Mouse (Mus musculus): Measurements from ENCODE around the gene Sdk2. TPM values are rescaled to one million over a fixed set of nuclear protein-coding genes. Genes with fewer than 3 reads are reported as not detected.

Gene Sdk2
- total RNA-seq, 2 experiments from 2014 or later = 27.6 to 30.6 TPM

- intact Hi-C loops (cut with DNase I) = no loop called here
- no peak overlapping the region for H3K27ac ChIP-seq
- DNase-seq (ENCODE audit: extremely low spot score in 1 of 2, low spot score in 2 of 2) = no peak
- no peak overlapping the region for H3K4me3 ChIP-seq
- no peak for TF ChIP-seq CTCF (IDR thresholded peaks at IDR 0.05)
These were observed 326.7 kb downstream of the Sdk2 start for GRCm38 (mm10) chr11:113740100-113740499.

DNA sequence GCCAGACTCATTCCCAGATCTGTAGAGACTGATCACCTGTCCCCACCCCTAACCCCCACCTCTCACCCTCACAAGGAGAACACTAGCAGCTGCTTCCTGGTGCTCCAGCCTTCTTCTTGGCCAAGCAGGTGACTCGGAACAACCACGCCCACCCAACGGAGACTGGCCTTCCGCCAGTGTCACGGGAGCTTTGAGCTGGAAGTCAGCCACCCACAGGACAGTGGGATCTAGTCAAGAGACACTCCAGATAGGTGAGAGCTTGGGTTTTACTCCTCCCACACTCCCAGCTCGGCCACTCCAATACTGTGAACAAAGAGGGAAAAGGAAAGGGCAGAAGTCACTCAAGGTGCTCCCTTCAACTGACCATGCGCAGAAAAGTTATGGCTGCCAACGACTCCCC is 327.6 kb downstream of the Sdk2 start:
- intact Hi-C loops (cut with DNase I) = no loop called here
- DNase-seq (ENCODE audit: extremely low spot score in 1 of 2, low spot score in 2 of 2) = no peak
- no peak overlapping the region for H3K4me3 ChIP-seq
- no peak for TF ChIP-seq CTCF (IDR thresholded peaks at IDR 0.05)
- H3K27ac ChIP-seq = no peak overlapping the region

DNA sequence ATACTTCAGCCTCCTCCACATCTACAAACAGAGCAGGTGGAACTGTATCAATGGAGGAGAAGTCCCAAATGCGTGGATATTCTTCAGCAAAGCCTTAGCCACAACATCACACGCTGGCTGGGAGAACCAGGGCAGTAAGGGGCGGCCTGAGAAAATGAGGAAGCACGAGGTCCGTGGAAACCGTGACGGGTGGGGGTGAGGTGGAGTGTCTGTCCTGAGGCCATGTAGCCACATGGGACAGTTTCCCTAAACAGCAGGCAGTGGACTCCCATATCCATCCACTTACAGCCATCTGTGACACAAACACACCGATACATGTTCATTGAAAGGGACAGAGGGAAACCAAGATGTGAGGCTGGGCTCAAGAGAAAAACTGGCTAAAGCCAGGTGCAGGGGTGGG is 328.9 kb downstream of the Sdk2 start:
- no peak for TF ChIP-seq CTCF (IDR thresholded peaks at IDR 0.05)
- Histone ChIP-seq H3K4me3 (no peak overlapping the region), H3K27ac (no peak overlapping the region)
- DNase-seq (ENCODE audit: extremely low spot score in 1 of 2, low spot score in 2 of 2) = no peak
- intact Hi-C loops (cut with DNase I) = no loop called here

GRCm38 (mm10) chr11:113737553-113737854 is 329.3 kb downstream of the Sdk2 start:
- DNase-seq (ENCODE audit: extremely low spot score in 1 of 2, low spot score in 2 of 2) = no peak
- no peak overlapping the region for H3K27ac ChIP-seq
- no peak for TF ChIP-seq CTCF (IDR thresholded peaks at IDR 0.05)
- no peak overlapping the region for H3K4me3 ChIP-seq
- intact Hi-C loops (cut with DNase I) = no loop called here

DNA sequence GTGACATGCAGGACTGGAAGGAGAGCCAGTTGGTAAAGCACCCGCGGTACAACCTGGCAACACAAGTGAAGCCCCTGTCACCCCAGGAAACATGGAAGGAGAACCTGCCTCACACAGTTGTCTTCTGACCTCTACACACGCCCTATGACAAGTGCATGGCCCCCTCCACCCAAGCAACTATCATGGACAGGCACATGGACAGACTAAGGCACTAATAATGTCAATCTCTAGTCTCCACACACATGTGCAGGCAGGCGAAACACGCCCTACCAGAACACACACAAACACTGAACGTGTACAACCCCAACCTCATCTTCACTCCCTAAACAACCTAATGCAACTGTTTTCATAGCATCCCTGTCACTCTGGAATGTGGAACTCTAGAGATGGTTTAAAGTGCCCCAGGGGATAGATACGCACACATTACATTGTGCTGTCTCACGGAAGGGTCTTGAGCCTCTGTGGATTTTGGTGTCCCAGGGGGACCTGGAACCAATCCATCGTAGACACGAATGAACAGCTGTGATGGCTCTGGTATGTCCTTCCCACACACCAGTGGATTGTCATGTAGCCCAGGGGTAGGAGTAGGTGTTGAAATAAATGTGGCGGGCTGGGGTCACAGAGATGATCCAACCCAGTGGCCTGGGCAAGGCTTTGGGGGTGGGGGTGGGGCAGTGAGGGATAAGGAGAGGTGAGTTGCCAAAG is 329.8 kb downstream of the Sdk2 start:
- no peak for DNase-seq (ENCODE audit: extremely low spot score in 1 of 2, low spot score in 2 of 2)
- intact Hi-C loops (cut with DNase I) = no loop called here
- Histone ChIP-seq H3K27ac (no peak overlapping the region), H3K4me3 (no peak overlapping the region)
- no peak for TF ChIP-seq CTCF (IDR thresholded peaks at IDR 0.05)

GRCm38 (mm10) chr11:113735151-113735550 is 331.7 kb downstream of the Sdk2 start:
- no peak overlapping the region for H3K4me3 ChIP-seq
- no peak for TF ChIP-seq CTCF (IDR thresholded peaks at IDR 0.05)
- DNase-seq (ENCODE audit: extremely low spot score in 1 of 2, low spot score in 2 of 2) = no peak
- intact Hi-C loops (cut with DNase I) = no loop called here
- H3K27ac ChIP-seq = no peak overlapping the region

- no peak overlapping the region for H3K27ac ChIP-seq
- no peak for DNase-seq (ENCODE audit: extremely low spot score in 1 of 2, low spot score in 2 of 2)
- no peak overlapping the region for H3K4me3 ChIP-seq
- no peak for TF ChIP-seq CTCF (IDR thresholded peaks at IDR 0.05)
- intact Hi-C loops (cut with DNase I) = no loop called here
These were observed 333.0 kb downstream of the Sdk2 start for GRCm38 (mm10) chr11:113733631-113734364.

DNA sequence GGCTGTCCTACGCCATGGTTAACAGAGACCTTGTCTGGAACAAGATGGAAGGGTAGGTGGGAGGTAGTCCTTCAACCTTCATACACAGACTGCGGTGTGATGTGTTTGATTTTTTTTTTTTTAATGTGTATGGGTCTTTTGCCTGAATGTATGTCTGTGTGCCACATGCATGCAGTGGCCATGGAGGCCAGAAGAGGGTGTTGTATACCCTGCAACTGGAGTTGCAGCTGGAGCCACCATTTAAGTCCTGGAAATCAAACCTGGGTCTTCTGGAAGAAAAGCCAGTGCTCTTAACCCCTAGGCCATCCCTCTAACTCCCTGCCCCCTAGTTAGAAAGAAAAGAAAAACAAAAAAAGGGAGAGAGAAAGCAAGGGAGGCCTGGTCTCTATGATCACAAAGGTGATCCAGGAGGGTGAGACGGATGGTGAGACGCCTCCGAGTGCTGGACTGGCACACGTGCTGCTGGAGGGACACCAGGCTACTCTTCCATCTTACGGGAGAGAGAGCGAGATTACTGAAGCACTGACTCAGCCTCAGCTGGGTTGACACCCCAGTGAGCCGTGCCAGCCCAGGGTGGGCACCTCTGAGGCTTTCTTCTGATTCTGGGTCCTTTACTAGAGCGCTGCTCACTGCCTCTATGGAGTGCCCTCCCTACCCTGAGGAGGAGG is 334.8 kb downstream of the Sdk2 start:
- no peak for DNase-seq (ENCODE audit: extremely low spot score in 1 of 2, low spot score in 2 of 2)
- TF ChIP-seq CTCF (IDR thresholded peaks at IDR 0.05) = peak; percentile 10
- no peak overlapping the region for H3K27ac ChIP-seq

DNA sequence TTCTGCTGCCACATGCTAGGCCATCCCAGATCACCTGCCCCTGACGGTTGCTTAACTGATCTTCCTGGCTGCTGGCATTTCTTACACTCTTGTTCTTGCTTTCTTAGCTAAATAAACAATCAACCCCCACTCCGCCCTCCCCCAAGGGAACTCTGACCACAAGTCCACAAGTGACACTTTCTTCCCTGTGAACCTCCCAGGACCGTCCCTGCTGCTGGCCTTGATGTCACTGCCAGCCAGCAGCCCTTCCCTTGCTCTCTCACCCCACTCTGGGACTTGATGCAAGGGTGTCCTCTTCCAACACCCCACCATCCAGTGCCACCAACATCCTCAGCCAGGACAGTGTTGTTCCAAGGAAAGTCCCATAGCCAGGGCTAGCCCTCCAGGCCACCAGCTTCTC is 336.0 kb downstream of the Sdk2 start:
- Histone ChIP-seq H3K27ac (no peak overlapping the region), H3K4me3 (no peak overlapping the region)
- DNase-seq (ENCODE audit: extremely low spot score in 1 of 2, low spot score in 2 of 2) = no peak
- intact Hi-C loops (cut with DNase I) = no loop called here
- TF ChIP-seq CTCF (IDR thresholded peaks at IDR 0.05) = no peak

More for the DNA sequence above, 334.8 kb downstream of the Sdk2 start:
- no peak overlapping the region for H3K4me3 ChIP-seq
- intact Hi-C loops (cut with DNase I) = no loop called here

DNA sequence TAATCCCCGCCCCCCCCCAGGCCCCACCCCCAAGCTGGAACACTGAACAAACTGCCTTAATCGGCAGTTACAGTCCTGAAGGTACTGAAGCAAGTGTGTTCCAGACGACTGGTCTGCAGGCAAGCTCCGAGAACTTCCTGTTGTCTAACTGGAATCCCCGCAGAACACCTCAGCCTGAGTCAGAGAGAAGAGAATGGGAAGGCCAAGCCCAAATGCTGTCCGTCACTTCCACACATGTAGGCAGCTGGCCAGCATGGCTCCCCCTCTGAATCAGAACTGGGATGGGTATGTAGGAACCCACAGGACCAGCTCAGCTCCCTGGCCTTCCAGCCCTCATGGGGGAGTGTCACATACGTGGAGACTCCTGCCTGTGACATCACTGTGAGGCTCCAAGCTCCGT is 336.9 kb downstream of the Sdk2 start:
- intact Hi-C loops (cut with DNase I) = loop anchor here (10.0 kb wide), 1 partner anchor 735 kb away; no protein-coding TSS in a partner anchor
- no peak for TF ChIP-seq CTCF (IDR thresholded peaks at IDR 0.05)
- no peak overlapping the region for H3K4me3 ChIP-seq

GRCm38 (mm10) chr11:113729239-113729638 is 337.6 kb downstream of the Sdk2 start:
- Histone ChIP-seq H3K4me3 (no peak overlapping the region), H3K27ac (no peak overlapping the region)
- intact Hi-C loops (cut with DNase I) = loop anchor here (10.0 kb wide), 1 partner anchor 736 kb away; no protein-coding TSS in a partner anchor
- no peak for DNase-seq (ENCODE audit: extremely low spot score in 1 of 2, low spot score in 2 of 2)
- TF ChIP-seq CTCF (IDR thresholded peaks at IDR 0.05) = no peak

More for the DNA sequence above, 336.9 kb downstream of the Sdk2 start:
- no peak overlapping the region for H3K27ac ChIP-seq
- no peak for DNase-seq (ENCODE audit: extremely low spot score in 1 of 2, low spot score in 2 of 2)

DNA sequence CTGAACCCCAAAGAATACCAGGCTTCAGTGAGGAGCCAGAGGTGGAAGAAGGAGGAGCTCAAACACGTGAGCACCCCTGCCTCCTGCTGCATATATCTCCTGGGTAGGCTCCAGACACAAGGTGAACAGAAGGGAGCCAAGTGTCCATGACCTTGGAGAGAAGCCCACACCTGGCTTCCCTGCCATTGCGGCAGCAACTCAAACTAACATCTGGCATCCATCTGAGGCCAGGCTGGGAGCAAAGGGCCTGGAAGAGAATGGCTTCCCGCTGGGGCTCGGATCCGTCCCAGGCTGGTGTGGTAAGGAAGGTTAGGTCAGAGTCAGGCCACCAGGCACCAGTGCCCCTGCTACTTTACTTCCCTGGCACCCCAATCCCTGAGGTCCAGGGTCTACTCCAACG is 338.9 kb downstream of the Sdk2 start:
- intact Hi-C loops (cut with DNase I) = loop anchor here (10.0 kb wide), 1 partner anchor 737 kb away; no protein-coding TSS in a partner anchor
- no peak for DNase-seq (ENCODE audit: extremely low spot score in 1 of 2, low spot score in 2 of 2)
- TF ChIP-seq CTCF (IDR thresholded peaks at IDR 0.05) = no peak
- peak overlapping the region; percentile 11; the same call in 1 of the 2 replicates for H3K27ac ChIP-seq
- H3K4me3 ChIP-seq = no peak overlapping the region

Data from left cerebral cortex, adult 2 months (tissue).